Mouse (Mus musculus) bone marrow, adult 2 months (tissue): ENCODE results near the gene Gm36864.

Experiments used
- CTCF ChIP-seq: fragments of 200-500 bp; IDR thresholded peaks from 2 replicates; pipeline ENCODE4 v1.5.1; 2011; ENCODE audit warnings: low read length, control low read depth; ENCODE audit not compliant: control insufficient read depth, insufficient read depth
- POLR2A ChIP-seq: fragments of 200-500 bp; IDR thresholded peaks from 2 replicates; pipeline ENCODE4 v1.6.1; 2011; ENCODE audit warnings: low read depth, mild to moderate bottlenecking, control low read depth, low read length, borderline replicate concordance; ENCODE audit not compliant: control insufficient read depth

GRCm38 (mm10) chr7:44287760-44288159 lies 51.8 kb downstream of the Gm36864 start:
- TF ChIP-seq CTCF, result no peak
- TF ChIP-seq POLR2A, result no peak
